Mouse (Mus musculus) myocyte (in vitro differentiated cells): ENCODE data around the gene Nav3. TPM values are rescaled to one million over a fixed set of nuclear protein-coding genes. Genes with fewer than 3 reads are reported as not detected.

Source experiments
- H3K27me3 ChIP-seq: one replicate; pipeline ENCODE4 v1.6.1; 2011; ENCODE audit not compliant: control insufficient read depth, insufficient read depth, insufficient read length
- H3K36me3 ChIP-seq: one replicate; pipeline ENCODE4 v1.6.1; 2011; ENCODE audit not compliant: control insufficient read depth, insufficient read depth
- H3K4me2 ChIP-seq: one replicate; pipeline ENCODE4 v1.6.1; 2011; ENCODE audit warnings: low read depth, control low read depth
- H3K4me3 ChIP-seq: one replicate; pipeline ENCODE4 v1.5.1; 2011; ENCODE audit warnings: mild to moderate bottlenecking, control low read depth, moderate library complexity
- H3K79me2 ChIP-seq: one replicate; pipeline ENCODE4 v1.6.1; 2011; ENCODE audit not compliant: control insufficient read depth, insufficient read depth
- H3ac ChIP-seq: one replicate; pipeline ENCODE4 v1.6.1; 2011; ENCODE audit not compliant: control insufficient read depth, insufficient read length
- CEBPB ChIP-seq: IDR thresholded peaks from 2 replicates; pipeline ENCODE4 v1.6.1; 2011; ENCODE audit warnings: mild to moderate bottlenecking, moderate library complexity; ENCODE audit not compliant: poor library complexity, insufficient read depth, severe bottlenecking
- E2F4 ChIP-seq: IDR thresholded peaks from one replicate; pipeline ENCODE4 v1.6.1; 2011; ENCODE audit warnings: mild to moderate bottlenecking, control low read depth, moderate library complexity; ENCODE audit not compliant: insufficient read depth
- MAX ChIP-seq: IDR thresholded peaks from one replicate; pipeline ENCODE4 v1.6.1; 2011; ENCODE audit warnings: low read depth, mild to moderate bottlenecking, control low read depth
- MYOD1 ChIP-seq, 3 experiments: IDR thresholded peaks; one replicate each; pipeline ENCODE4 v1.6.1; 2011; ENCODE audit warnings: control low read depth in 2 of 3, low read depth in 2 of 3, mild to moderate bottlenecking in 2 of 3, moderate library complexity in 1 of 3; ENCODE audit not compliant: insufficient read length in 2 of 3, control insufficient read depth in 1 of 3
- MYOG ChIP-seq, 3 experiments: IDR thresholded peaks; one replicate each; pipeline ENCODE4 v1.6.1; 2011; ENCODE audit warnings: control low read depth in 2 of 3, low read depth in 2 of 3, mild to moderate bottlenecking in 2 of 3; ENCODE audit not compliant: insufficient read length in 2 of 3, control insufficient read depth in 1 of 3, insufficient read depth in 1 of 3
- POLR2A ChIP-seq: IDR thresholded peaks from one replicate; pipeline ENCODE4 v1.6.1; 2011; ENCODE audit warnings: low read depth, mild to moderate bottlenecking, control low read depth, moderate library complexity; ENCODE audit not compliant: insufficient read length
- POLR2AphosphoS2 ChIP-seq: IDR thresholded peaks from one replicate; pipeline ENCODE4 v1.6.1; 2011; ENCODE audit warnings: low read depth, control low read depth; ENCODE audit not compliant: insufficient read length
- REST ChIP-seq: IDR thresholded peaks from one replicate; pipeline ENCODE4 v1.6.1; 2011; ENCODE audit warnings: mild to moderate bottlenecking, control low read depth, moderate library complexity; ENCODE audit not compliant: insufficient read depth, insufficient read length
- SRF ChIP-seq: IDR thresholded peaks from one replicate; pipeline ENCODE4 v1.6.1; 2011; ENCODE audit warnings: low read depth; ENCODE audit not compliant: control insufficient read depth, insufficient read length
- TCF12 ChIP-seq: IDR thresholded peaks from one replicate; pipeline ENCODE4 v1.6.1; 2011; ENCODE audit warnings: mild to moderate bottlenecking, control low read depth; ENCODE audit not compliant: poor library complexity, insufficient read depth, severe bottlenecking
- TCF3 ChIP-seq: IDR thresholded peaks from one replicate; pipeline ENCODE4 v1.6.1; 2011; ENCODE audit warnings: low read depth, control low read depth; ENCODE audit not compliant: insufficient read length
- USF1 ChIP-seq: IDR thresholded peaks from one replicate; pipeline ENCODE4 v1.6.1; 2011; ENCODE audit warnings: low read depth, mild to moderate bottlenecking, control low read depth, moderate library complexity
- polyA plus RNA-seq: library from polyadenylated mRNA; unstranded; fragments of >200 nt; fragmentation: generic; extraction: Trizol; gene quantifications from one replicate; pipeline ENCODE4 v1.2.1, GENCODE M21; 2012; ENCODE audit warnings: missing spikeins

The Nav3 gene
- polyA plus RNA-seq, 1 experiment, result 2.9 TPM

DNA sequence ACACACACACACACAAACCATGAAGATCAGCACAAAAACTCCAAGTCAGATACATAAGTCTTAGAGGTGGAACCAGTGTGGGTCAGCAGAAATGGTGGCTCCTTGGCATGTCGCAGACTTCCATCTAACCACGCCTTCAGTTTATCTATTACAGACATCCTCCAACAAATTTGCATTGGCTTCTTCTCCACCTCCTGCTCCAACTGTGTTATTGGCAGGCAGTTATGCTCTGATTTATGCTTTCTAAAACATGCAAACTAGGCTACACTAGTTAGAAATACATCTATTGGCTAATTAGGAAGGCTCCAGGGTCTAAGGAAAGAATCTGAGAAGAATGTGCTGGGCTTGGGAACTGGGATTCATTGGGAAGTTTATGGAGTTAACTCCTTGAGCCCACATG lies 75.2 kb downstream of the Nav3 start:
- Histone ChIP-seq H3K36me3 (no peaks in the 10 kb centered on the region), H3K4me3 (no peak overlapping the region), H3K4me2 (no peak overlapping the region), H3K79me2 (no peaks in the 10 kb centered on the region), H3ac (no peak overlapping the region), H3K27me3 (no peaks in the 10 kb centered on the region)
- TF ChIP-seq E2F4 (no peak), MAX (no peak), REST (no peak), CEBPB (no peak), MYOD1 (IDR thresholded peaks at IDR 0.05; ENCODE audit: control insufficient read depth in 1 of 3, insufficient read length in 2 of 3, low read depth in 2 of 3) (no peak), TCF3 (no peak)

DNA sequence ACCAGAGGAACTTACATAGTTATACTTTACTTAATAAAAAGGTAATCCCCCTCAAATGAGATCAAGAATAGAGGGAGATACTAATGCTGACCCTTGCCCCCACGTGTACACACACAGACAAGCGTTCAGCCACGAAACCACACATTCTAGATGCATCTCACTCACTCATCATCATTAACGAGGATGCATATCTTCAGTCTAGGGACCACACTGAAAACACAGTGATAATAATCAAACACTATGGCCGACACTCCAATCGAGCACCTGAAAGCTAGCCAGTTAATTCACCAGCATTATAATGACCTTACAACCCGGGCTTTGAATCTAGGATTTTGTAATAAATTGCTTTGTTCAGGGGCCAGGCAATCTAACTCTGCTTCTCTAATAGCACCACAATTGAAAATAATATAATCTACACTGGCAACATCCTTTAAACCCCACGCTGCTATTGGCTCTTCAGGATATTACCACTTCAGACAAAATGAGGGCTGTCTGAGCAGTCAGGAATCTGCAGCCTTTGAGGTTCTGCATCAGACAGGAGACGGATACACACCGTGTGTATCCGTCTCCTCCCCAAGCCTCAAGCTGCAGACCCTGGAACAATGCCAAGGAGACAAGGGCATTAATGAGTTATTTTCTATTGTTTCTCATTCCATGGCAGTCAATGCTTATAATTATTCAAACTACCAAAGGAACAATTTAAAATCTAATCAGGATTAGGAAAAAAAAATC lies 83.1 kb downstream of the Nav3 start:
- TF ChIP-seq REST (no peak), POLR2AphosphoS2 (no peak), E2F4 (no peak), USF1 (no peak), TCF3 (no peak), CEBPB (no peak), POLR2A (no peak), SRF (no peak), MYOG (IDR thresholded peaks at IDR 0.05; ENCODE audit: control insufficient read depth in 1 of 3, insufficient read depth in 1 of 3, insufficient read length in 2 of 3, low read depth in 2 of 3) (no peak), MYOD1 (IDR thresholded peaks at IDR 0.05; ENCODE audit: control insufficient read depth in 1 of 3, insufficient read length in 2 of 3, low read depth in 2 of 3) (no peak), TCF12 (no peak), MAX (no peak)
- H3ac ChIP-seq, result no peak overlapping the region

DNA sequence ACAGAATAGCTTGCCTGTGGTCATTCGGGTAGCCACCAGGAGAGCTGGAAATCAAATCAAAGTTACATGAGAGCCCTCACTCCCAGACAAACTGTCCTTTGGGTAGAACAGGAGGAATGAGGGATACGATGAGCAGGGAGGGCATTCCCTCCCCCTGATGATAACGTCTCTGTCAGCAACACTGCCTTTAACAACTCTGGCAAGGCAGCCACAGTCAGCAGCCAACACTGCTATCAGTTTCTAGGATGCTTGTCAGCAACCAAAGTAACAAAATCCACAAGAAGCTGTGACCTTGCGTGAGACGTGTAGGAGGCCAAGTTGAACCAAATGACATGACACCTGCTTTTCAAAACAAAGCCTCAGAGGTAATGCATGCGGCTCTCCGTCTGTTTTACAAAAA lies 103.9 kb downstream of the Nav3 start:
- Histone ChIP-seq H3K4me2 (no peak overlapping the region), H3K27me3 (no peaks in the 10 kb centered on the region), H3K79me2 (no peaks in the 10 kb centered on the region), H3K4me3 (no peak overlapping the region), H3K36me3 (no peaks in the 10 kb centered on the region), H3ac (no peak overlapping the region)
- TF ChIP-seq POLR2A (no peak), USF1 (no peak), MYOD1 (IDR thresholded peaks at IDR 0.05; ENCODE audit: control insufficient read depth in 1 of 3, insufficient read length in 2 of 3, low read depth in 2 of 3) (no peak), MYOG (IDR thresholded peaks at IDR 0.05; ENCODE audit: control insufficient read depth in 1 of 3, insufficient read depth in 1 of 3, insufficient read length in 2 of 3, low read depth in 2 of 3) (no peak), E2F4 (no peak), REST (no peak), POLR2AphosphoS2 (no peak), MAX (no peak), TCF3 (no peak), CEBPB (no peak), SRF (no peak), TCF12 (no peak)

More for the DNA sequence above, 83.1 kb downstream of the Nav3 start:
- H3K4me3 ChIP-seq, result no peak overlapping the region
- no peak overlapping the region for H3K4me2 ChIP-seq
- no peaks in the 10 kb centered on the region for H3K27me3 ChIP-seq
- H3K79me2 ChIP-seq, result no peaks in the 10 kb centered on the region
- H3K36me3 ChIP-seq, result no peaks in the 10 kb centered on the region

DNA sequence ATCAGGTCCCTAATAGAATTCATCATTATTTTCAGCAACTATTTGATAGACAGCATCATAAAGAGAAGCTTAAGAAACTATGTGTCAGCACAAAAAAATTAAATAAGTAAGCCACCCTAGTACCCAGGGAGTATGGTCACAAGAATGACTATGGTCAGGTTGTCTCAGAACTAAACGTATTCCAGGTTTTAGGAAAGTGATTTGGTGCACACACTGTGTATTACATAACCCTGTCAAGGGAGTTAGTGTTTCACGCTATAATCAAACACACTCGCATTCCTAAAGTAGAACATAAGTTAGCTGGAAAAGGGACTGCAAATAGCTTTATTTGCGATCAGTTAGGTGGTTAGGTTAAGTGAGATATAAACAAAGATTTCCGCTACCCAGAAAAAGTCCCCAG lies 126.0 kb downstream of the Nav3 start:
- Histone ChIP-seq H3K27me3 (no peaks in the 10 kb centered on the region), H3K4me3 (no peak overlapping the region), H3K36me3 (no peaks in the 10 kb centered on the region), H3ac (no peak overlapping the region), H3K4me2 (no peak overlapping the region), H3K79me2 (no peaks in the 10 kb centered on the region)
- TF ChIP-seq REST, result no peak
- no peak for TF ChIP-seq MYOG (IDR thresholded peaks at IDR 0.05; ENCODE audit: control insufficient read depth in 1 of 3, insufficient read depth in 1 of 3, insufficient read length in 2 of 3, low read depth in 2 of 3)
- TF ChIP-seq POLR2A, result no peak
- no peak for TF ChIP-seq USF1
- no peak for TF ChIP-seq TCF12
- no peak for TF ChIP-seq MAX
- no peak for TF ChIP-seq E2F4
- TF ChIP-seq TCF3, result no peak
- no peak for TF ChIP-seq POLR2AphosphoS2
- TF ChIP-seq CEBPB, result no peak
- TF ChIP-seq MYOD1 (IDR thresholded peaks at IDR 0.05; ENCODE audit: control insufficient read depth in 1 of 3, insufficient read length in 2 of 3, low read depth in 2 of 3), result no peak
- no peak for TF ChIP-seq SRF
